Mouse (Mus musculus): ENCODE data around the gene Zfr. TPM values are rescaled to one million over a fixed set of nuclear protein-coding genes. Genes with fewer than 3 reads are reported as not detected.

Zfr gene
- polyA plus RNA-seq, 1 experiment from 2014 or later, result 154 TPM

DNA sequence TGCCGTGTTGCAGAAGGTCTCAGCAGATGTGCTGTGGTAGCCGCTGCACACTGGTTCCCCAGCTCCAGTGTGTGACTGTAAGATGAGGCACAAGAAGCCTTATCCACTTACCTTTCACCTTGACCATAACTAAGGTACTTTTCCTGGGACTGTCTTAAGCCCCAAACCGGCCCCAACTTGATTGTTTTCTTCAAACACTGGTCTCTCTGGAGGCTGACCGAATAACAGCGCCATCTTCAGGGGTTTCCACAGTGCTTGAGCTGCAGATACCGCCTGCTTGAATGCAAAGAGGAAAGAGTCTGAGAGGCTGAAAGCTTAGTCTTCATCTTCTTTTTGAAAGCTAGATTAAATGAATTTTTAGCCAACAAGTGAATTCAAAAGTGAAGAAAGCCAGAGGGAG, 113.8 kb downstream of the Zfr start:
- Histone ChIP-seq H3K4me1 (ENCODE audit: control insufficient read depth, insufficient read depth, low read length) (peaks cover 7% of the 10 kb centered on the region; the same call in 1 of the 2 replicates), H3K27me3 (ENCODE audit: control insufficient read depth, insufficient read depth, low read length) (no peaks in the 10 kb centered on the region), H3K9me3 (ENCODE audit: control insufficient read depth, low read length) (no peaks in the 10 kb centered on the region), H3K36me3 (ENCODE audit: control insufficient read depth, insufficient read depth, low read length) (peaks cover 13% of the 10 kb centered on the region), H3K9ac (ENCODE audit: low read depth, low read length) (no peak overlapping the region), H3K27ac (ENCODE audit: low read depth, low read length) (no peak overlapping the region), H3K4me2 (replicated peaks; ENCODE audit: low read depth, low read length) (no peak overlapping the region), H3K4me3 (ENCODE audit: low read length) (no peak overlapping the region)
- WGBS, result 85% methylated on average over 6 of the region's 6 CpGs
- no peak for ATAC-seq (ENCODE audit: low FRiP score, low TSS enrichment)

DNA sequence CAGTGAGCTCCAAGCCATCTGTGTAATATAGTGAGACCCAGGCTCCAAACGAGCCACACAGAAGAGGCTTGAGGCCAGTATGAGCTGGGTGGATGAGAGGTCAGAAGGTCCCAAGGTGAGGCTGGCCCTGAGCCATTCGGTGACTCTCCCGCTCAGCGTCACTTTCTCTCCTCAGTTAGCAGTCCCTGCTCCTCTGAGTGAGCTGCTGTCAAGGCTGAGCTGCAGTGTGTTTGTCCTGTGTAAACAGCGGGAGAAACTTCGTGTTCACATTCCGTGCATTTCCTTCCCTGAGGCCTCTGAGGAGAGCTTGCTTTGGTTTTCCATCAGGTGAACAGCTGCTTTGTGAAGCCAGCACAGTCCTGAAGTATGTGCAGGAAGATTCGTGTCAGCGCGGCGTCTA, 114.8 kb downstream of the Zfr start:
- 64% methylated on average over 11 of the region's 11 CpGs for WGBS
- no peak overlapping the region for H3K4me3 ChIP-seq (ENCODE audit: low read length)
- no peaks in the 10 kb centered on the region for H3K9me3 ChIP-seq (ENCODE audit: control insufficient read depth, low read length)
- H3K4me2 ChIP-seq (replicated peaks; ENCODE audit: low read depth, low read length), result no peak overlapping the region
- H3K4me1 ChIP-seq (ENCODE audit: control insufficient read depth, insufficient read depth, low read length), result peaks cover 7% of the 10 kb centered on the region; the same call in 1 of the 2 replicates
- no peaks in the 10 kb centered on the region for H3K27me3 ChIP-seq (ENCODE audit: control insufficient read depth, insufficient read depth, low read length)
- H3K27ac ChIP-seq (ENCODE audit: low read depth, low read length), result no peak overlapping the region
- H3K9ac ChIP-seq (ENCODE audit: low read depth, low read length), result no peak overlapping the region
- peaks cover 13% of the 10 kb centered on the region for H3K36me3 ChIP-seq (ENCODE audit: control insufficient read depth, insufficient read depth, low read length)
- ATAC-seq (ENCODE audit: low FRiP score, low TSS enrichment), result 0 out of 2 replicates have a peak, but pooled peaks have one; percentile 26

DNA sequence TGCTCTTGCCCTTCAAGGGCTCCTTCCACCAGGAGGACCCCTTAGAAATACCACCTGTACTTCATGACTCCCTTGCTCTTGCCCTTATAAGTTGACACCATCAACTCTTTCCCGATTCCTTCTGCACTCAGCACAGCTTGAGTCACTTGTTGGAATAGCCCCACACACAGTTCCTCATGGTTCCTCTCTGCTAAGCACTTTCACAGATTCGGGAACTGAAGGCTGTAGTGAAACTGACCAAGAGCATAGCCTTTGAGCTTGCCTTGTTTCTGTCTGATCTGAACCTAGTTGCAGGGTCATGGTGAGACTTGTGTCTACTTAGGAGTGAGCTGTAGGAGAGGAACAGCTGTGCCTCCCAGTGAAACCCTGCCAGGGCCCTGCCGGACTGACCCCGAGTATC, 115.4 kb downstream of the Zfr start:
- no peak overlapping the region for H3K27ac ChIP-seq (ENCODE audit: low read depth, low read length)

More for the DNA sequence above, 115.4 kb downstream of the Zfr start:
- no peaks in the 10 kb centered on the region for H3K9me3 ChIP-seq (ENCODE audit: control insufficient read depth, low read length)
- H3K4me2 ChIP-seq (replicated peaks; ENCODE audit: low read depth, low read length), result no peak overlapping the region
- no peak overlapping the region for H3K9ac ChIP-seq (ENCODE audit: low read depth, low read length)
- H3K36me3 ChIP-seq (ENCODE audit: control insufficient read depth, insufficient read depth, low read length), result peaks cover 17% of the 10 kb centered on the region
- 68% methylated on average over 4 of the region's 4 CpGs for WGBS
- H3K4me1 ChIP-seq (ENCODE audit: control insufficient read depth, insufficient read depth, low read length), result peaks cover 7% of the 10 kb centered on the region; the same call in 1 of the 2 replicates
- no peak for ATAC-seq (ENCODE audit: low FRiP score, low TSS enrichment)
- no peak overlapping the region for H3K4me3 ChIP-seq (ENCODE audit: low read length)
- no peaks in the 10 kb centered on the region for H3K27me3 ChIP-seq (ENCODE audit: control insufficient read depth, insufficient read depth, low read length)

MicroRNAs encoded within 50 kb of the gene (microRNA counts, 519-probe panel; counts per million panel counts)
- not detected for microRNA mmu-miR-1898

Small RNA genes within 50 kb of the gene (microRNA-seq; reads per million reads assigned to microRNA genes)
- not detected for gene Mir1898

Other genes with a start within 250 kb of the Zfr start
- 5.6 and 8.1 TPM in 2 replicates for gene Npr3, start 210.5 kb upstream of the Zfr start, polyA plus RNA-seq (2014; fragmentation: Nextera tagmentation; extraction: Ambion mirVana)
- 790 and 1,118 TPM in 2 replicates for gene Sub1, start 120.8 kb upstream of the Zfr start, polyA plus RNA-seq (2014; fragmentation: Nextera tagmentation; extraction: Ambion mirVana)
- gene Mtmr12, start 87.2 kb downstream of the Zfr start, polyA plus RNA-seq (2014; fragmentation: Nextera tagmentation; extraction: Ambion mirVana), result 10.6 and 25.4 TPM in 2 replicates
- gene Golph3, start 203.6 kb downstream of the Zfr start, polyA plus RNA-seq (2014; fragmentation: Nextera tagmentation; extraction: Ambion mirVana), result 78.7 and 116 TPM in 2 replicates
- 0.81 and 1.9 TPM in 2 replicates for gene 1810049J17Rik, start 204.1 kb downstream of the Zfr start, polyA plus RNA-seq (2014; fragmentation: Nextera tagmentation; extraction: Ambion mirVana)